Mouse (Mus musculus) limb, embryonic 12.5 days (tissue): Measurements from ENCODE around the gene Zpbp. TPM values are rescaled to one million over a fixed set of nuclear protein-coding genes. Genes with fewer than 3 reads are reported as not detected.

ENCODE experiments used
- ATAC-seq: fragments of 200-750 bp; cut with Nextera tagmentation; 2 replicates; pipeline ENCODE4 v1.8.0; 2017; ENCODE audit warnings: low read depth, moderate TSS enrichment; ENCODE audit not compliant: insufficient number of reproducible peaks, insufficient read depth, low FRiP score, low TSS enrichment
- H3K27ac ChIP-seq: fragments of 300-500 bp; sonication (generic); 2 replicates; pipeline ENCODE4 v1.5.1; 2016; ENCODE audit warnings: mild to moderate bottlenecking, moderate library complexity
- H3K27me3 ChIP-seq: fragments of 300-500 bp; sonication (generic); 2 replicates; pipeline ENCODE4 v1.6.1; 2016; ENCODE audit warnings: mild to moderate bottlenecking, moderate library complexity
- H3K36me3 ChIP-seq: fragments of 300-500 bp; sonication (generic); 2 replicates; pipeline ENCODE4 v1.6.1; 2016; ENCODE audit warnings: mild to moderate bottlenecking, moderate library complexity
- H3K4me1 ChIP-seq: fragments of 300-500 bp; sonication (generic); replicated peaks from 2 replicates; pipeline ENCODE4 v1.6.1; 2016
- H3K4me2 ChIP-seq: fragments of 300-500 bp; sonication (generic); 2 replicates; pipeline ENCODE4 v1.6.1; 2016; ENCODE audit warnings: mild to moderate bottlenecking, moderate library complexity
- H3K4me3 ChIP-seq: fragments of 300-500 bp; sonication (generic); replicated peaks from 2 replicates; pipeline ENCODE4 v1.5.1; 2016; ENCODE audit warnings: mild to moderate bottlenecking
- H3K9ac ChIP-seq: fragments of 300-500 bp; sonication (generic); replicated peaks from 2 replicates; pipeline ENCODE4 v1.6.1; 2016; ENCODE audit warnings: mild to moderate bottlenecking, moderate library complexity
- H3K9me3 ChIP-seq: fragments of 300-500 bp; sonication (generic); 2 replicates; pipeline ENCODE4 v1.6.1; 2016; ENCODE audit warnings: mild to moderate bottlenecking, moderate library complexity
- WGBS: fragments of 180-500 bp; shearing (Covaris S2); methylation state at CpG from one replicate; pipeline ENCODE4 v1.1.7; 2016; 5-methylcytosine and 5-hydroxymethylcytosine counted together
- polyA plus RNA-seq: library from polyadenylated mRNA; unstranded; fragments of >200 nt; fragmentation: Nextera tagmentation; extraction: Ambion mirVana; gene quantifications from 2 replicates; pipeline ENCODE4 v1.2.1, GENCODE M21; 2016

Gene Zpbp
- polyA plus RNA-seq, 1 experiment from 2014 or later: 0.89 TPM

DNA sequence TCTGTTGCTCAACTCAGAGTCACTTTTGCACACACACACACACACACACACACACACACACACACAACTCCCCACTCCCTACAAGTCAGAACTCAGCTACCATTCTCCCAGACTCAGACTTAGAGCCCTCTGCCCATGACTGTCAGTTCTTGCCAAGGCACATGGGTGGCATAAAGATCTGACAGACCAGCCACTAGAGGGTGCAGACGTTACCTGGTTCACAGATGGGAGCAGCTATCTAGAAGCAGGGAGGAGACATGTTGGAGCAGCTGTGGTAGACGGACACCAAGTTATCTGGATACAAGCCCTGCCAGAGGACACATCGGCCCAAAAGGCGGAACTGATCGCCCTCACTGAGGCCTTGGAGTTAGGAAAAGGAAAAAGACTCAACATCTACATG is 67.5 kb downstream of the Zpbp start:
- no peaks in the 10 kb centered on the region for H3K27me3 ChIP-seq
- WGBS: 86% methylated on average over 5 of the region's 5 CpGs
- H3K9me3 ChIP-seq: 0 out of 2 replicates have a peak, but pooled peaks cover 8% of the 10 kb centered on the region
- no peak overlapping the region for H3K4me2 ChIP-seq
- H3K4me3 ChIP-seq: no peak overlapping the region
- H3K9ac ChIP-seq: no peak overlapping the region
- H3K27ac ChIP-seq: no peak overlapping the region
- no peaks in the 10 kb centered on the region for H3K4me1 ChIP-seq
- ATAC-seq: no peak
- no peaks in the 10 kb centered on the region for H3K36me3 ChIP-seq

DNA sequence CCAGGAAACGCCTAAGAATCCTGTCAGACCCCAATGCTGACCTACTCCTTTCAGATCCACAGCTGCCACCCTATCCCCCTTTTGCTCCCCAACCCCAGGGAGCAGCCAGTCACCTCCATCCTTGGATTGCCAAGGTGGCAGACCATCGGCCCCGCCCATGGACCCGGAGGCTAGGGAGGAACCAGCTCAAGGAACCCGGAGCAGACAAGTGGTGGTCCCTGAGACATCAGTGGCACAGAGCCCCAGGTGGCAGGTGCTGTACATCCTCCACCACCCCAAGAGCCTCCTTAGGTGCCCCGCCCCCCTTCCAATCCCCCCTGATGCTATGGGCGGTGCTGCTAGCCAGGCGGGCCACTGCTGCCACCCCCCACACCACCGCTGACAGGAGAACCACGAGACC is 69.0 kb downstream of the Zpbp start:
- Histone ChIP-seq H3K4me1 (no peaks in the 10 kb centered on the region), H3K27me3 (no peaks in the 10 kb centered on the region), H3K36me3 (no peaks in the 10 kb centered on the region), H3K9me3 (0 out of 2 replicates have a peak, but pooled peaks cover 8% of the 10 kb centered on the region), H3K9ac (no peak overlapping the region), H3K4me3 (no peak overlapping the region), H3K27ac (no peak overlapping the region), H3K4me2 (no peak overlapping the region)
- ATAC-seq: no peak
- 93% methylated on average over 10 of the region's 10 CpGs for WGBS

GRCm38 (mm10) chr11:11371305-11371704 is 90.9 kb downstream of the Zpbp start:
- WGBS: 86% methylated on average over 5 of the region's 5 CpGs
- H3K27me3 ChIP-seq: no peaks in the 10 kb centered on the region
- H3K4me2 ChIP-seq: no peak overlapping the region
- H3K27ac ChIP-seq: no peak overlapping the region
- no peaks in the 10 kb centered on the region for H3K36me3 ChIP-seq
- no peak overlapping the region for H3K9ac ChIP-seq
- no peaks in the 10 kb centered on the region for H3K4me1 ChIP-seq
- ATAC-seq: no peak
- no peak overlapping the region for H3K4me3 ChIP-seq
- H3K9me3 ChIP-seq: no peaks in the 10 kb centered on the region

GRCm38 (mm10) chr11:11283512-11283911 is 178.7 kb downstream of the Zpbp start:
- H3K27ac ChIP-seq: no peak overlapping the region
- H3K9me3 ChIP-seq: no peaks in the 10 kb centered on the region
- H3K36me3 ChIP-seq: no peaks in the 10 kb centered on the region
- 87% methylated on average over 3 of the region's 3 CpGs for WGBS
- H3K9ac ChIP-seq: no peak overlapping the region
- no peaks in the 10 kb centered on the region for H3K27me3 ChIP-seq
- ATAC-seq: no peak
- H3K4me3 ChIP-seq: no peak overlapping the region
- no peak overlapping the region for H3K4me2 ChIP-seq
- H3K4me1 ChIP-seq: no peaks in the 10 kb centered on the region

DNA sequence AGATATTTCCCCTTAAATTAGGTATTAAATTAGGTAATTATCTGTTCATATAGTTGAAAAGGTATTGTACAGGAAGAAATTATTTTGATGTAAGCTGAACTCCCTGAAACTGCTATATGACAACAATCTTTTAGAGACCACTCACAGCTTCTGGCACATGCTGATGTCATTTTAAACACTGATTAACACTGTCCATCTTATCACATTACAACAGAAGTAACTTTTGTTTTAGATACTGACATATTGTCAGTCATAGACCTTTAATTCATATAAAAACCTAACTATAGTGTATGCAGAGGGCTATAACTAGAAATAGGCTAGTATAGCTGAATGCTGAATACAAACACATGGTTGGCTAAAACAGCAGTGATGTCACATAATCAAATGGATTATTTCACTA is 182.1 kb downstream of the Zpbp start:
- H3K9ac ChIP-seq: no peak overlapping the region
- no peaks in the 10 kb centered on the region for H3K9me3 ChIP-seq
- ATAC-seq: no peak
- H3K27me3 ChIP-seq: no peaks in the 10 kb centered on the region
- no peak overlapping the region for H3K4me2 ChIP-seq
- no peak overlapping the region for H3K4me3 ChIP-seq
- no peaks in the 10 kb centered on the region for H3K4me1 ChIP-seq
- H3K36me3 ChIP-seq: no peaks in the 10 kb centered on the region
- H3K27ac ChIP-seq: no peak overlapping the region

GRCm38 (mm10) chr11:11257348-11257747 is 204.9 kb downstream of the Zpbp start:
- no peak overlapping the region for H3K4me2 ChIP-seq
- WGBS: 87% methylated on average over 1 of the region's 1 CpGs
- no peak overlapping the region for H3K27ac ChIP-seq
- H3K9me3 ChIP-seq: no peaks in the 10 kb centered on the region
- no peaks in the 10 kb centered on the region for H3K4me1 ChIP-seq
- ATAC-seq: no peak
- H3K4me3 ChIP-seq: no peak overlapping the region
- H3K27me3 ChIP-seq: no peaks in the 10 kb centered on the region
- H3K36me3 ChIP-seq: no peaks in the 10 kb centered on the region
- no peak overlapping the region for H3K9ac ChIP-seq

DNA sequence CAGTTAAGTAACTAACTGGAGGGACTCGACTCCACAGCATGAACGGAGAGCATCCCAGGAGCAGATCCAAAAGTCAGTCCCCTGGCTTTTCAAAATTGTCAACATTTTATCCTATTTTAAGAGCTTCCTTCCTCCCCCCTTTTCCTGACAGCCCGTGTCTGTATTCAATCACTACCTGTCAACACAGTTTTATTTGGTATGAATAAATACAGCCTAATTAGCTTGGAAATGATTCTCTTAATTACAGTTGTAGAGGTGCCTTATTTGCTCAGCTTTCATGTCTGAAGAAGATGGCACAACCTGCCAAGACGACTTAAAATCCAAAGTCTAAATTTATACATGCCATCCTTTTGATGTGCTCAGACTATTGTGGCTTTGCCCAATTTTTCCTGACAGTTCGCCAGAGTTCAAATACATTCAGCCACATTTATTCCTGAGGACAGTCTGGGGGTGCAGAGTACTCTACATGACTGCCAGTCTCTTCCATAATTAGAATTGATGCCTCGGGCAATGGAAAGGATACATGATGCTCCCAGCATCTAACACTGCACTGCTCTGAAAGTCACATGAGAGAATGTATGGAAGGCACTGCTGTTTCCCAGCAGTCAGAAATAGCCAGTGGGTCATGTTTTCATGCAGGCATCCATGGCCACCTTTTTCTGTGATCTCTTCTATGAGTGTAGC is 219.4 kb downstream of the Zpbp start:
- Histone ChIP-seq H3K4me2 (no peak overlapping the region), H3K4me1 (no peaks in the 10 kb centered on the region), H3K36me3 (no peaks in the 10 kb centered on the region), H3K27ac (no peak overlapping the region), H3K9me3 (no peaks in the 10 kb centered on the region), H3K4me3 (no peak overlapping the region), H3K9ac (no peak overlapping the region), H3K27me3 (no peaks in the 10 kb centered on the region)
- no peak for ATAC-seq
- 62% methylated on average over 6 of the region's 6 CpGs for WGBS

GRCm38 (mm10) chr11:11239346-11239745 is 222.9 kb downstream of the Zpbp start:
- no peaks in the 10 kb centered on the region for H3K4me1 ChIP-seq
- no peaks in the 10 kb centered on the region for H3K9me3 ChIP-seq
- ATAC-seq: no peak
- no peaks in the 10 kb centered on the region for H3K36me3 ChIP-seq
- 80% methylated on average over 1 of the region's 1 CpGs for WGBS
- H3K27ac ChIP-seq: no peak overlapping the region
- no peak overlapping the region for H3K4me2 ChIP-seq
- H3K27me3 ChIP-seq: no peaks in the 10 kb centered on the region
- no peak overlapping the region for H3K9ac ChIP-seq
- no peak overlapping the region for H3K4me3 ChIP-seq

Other genes starting within 250 kb of the Zpbp start
- 2.1 and 3.1 TPM in 2 replicates for gene Spata48, start 314 bp downstream of the Zpbp start, polyA plus RNA-seq
- not detected in 2 replicates for gene 4930512M02Rik, start 165.4 kb upstream of the Zpbp start, polyA plus RNA-seq
- gene Ikzf1, start 222.6 kb upstream of the Zpbp start, polyA plus RNA-seq: 0.99 and 1.3 TPM in 2 replicates